Mouse (Mus musculus) frontal cortex, postnatal 36 days (tissue): Measurements from ENCODE around the gene Nsmce4a.

Experiments used
- DNase-seq, 2 experiments: peaks; one replicate each; pipeline ENCODE4 v3.0.0; 2022; ENCODE audit warnings: low spot score in 2 of 2

The Nsmce4a gene

DNA sequence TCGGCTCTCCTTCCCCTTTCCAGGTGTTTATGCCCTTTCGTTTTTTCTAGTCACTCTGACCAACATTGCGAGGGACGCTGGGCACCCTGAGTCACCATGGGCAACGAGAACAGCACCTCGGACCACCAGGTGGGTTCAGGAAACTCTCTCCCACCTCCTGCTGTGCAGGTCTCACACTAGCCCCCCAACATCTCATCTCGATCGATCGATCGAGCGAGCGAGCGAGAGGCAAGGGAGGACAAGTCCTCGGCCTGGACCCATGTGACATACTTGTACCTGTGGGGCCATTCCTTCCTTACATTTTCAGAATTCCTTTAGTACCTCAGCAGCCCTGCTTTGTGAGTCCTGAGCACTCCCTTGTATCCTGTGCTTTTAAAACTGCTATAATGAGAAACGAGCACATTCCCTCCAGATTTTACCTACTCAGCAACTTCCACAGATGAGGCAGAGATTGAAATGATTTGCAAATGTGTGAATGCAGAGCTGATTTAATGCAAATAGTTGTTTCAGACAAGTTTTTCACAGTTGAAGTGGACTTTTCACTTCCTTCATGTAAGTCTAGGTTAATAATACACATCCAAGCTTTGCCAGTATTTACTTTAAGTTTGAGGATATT is 4.6 kb upstream of the Nsmce4a start, which contains the start of gene Tacc2:
Tacc2 (plus strand) TSS at position 51 of the 616 bp plus-strand sequence.
- DNase-seq, result no peak

DNA sequence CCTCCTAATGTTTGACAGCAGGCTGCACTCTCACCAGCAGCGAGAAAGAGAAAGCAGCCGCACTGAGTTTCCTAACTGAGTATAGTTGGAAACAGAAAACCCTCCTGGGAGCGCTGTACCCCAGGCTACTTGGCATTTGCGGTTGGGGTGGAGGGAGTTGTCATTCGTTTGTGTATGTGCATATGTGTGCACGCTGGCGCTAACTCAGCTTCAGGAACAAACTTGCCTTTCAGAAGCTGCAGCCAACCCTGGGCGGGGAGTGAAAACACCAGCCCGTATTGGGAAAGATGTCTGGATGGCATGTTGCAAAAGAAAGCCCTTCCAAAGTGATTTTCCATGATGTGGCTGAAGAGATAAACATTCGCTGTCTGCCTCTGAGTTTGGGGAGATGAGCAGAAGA is 4.1 kb upstream of the Nsmce4a start:
- DNase-seq, result no peak

DNA sequence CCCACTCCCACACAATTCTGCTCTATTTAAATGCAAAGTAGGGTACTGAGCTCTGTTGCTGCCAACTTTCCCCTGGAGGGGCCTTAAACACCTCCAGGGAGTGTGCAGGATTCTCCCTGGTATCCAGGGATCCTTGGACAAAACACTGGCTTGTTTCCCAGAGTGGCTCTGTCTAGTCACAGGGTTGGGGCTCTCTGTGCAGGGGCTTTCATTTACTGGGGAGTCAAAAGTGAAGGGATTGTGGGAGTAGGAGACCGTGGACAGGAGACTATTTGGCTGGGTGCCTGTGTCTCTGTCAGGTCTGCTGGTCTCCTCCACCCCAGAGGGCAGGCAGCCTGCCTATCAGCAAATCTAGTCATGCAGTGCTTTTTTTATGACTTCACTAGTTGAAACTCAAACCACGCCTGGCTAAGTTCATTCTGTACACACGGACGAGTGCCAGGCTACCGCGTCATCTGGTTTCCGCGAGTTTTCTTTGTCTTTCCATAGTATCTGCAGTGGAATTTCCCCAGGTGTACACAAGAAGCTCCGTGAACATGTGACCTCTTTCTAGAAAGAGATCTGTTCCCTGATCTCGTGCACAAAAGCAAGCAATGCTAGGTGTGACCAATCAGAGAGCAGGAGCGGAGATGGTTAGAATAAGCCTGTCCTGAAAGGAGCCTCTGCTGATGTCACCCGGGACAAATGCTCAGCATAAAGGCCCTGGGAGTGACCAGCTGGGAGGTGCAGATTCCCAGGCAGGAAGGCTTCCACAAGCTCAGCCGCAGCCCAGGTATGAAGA is 1.5 kb upstream of the Nsmce4a start:
- DNase-seq, result no peak

DNA sequence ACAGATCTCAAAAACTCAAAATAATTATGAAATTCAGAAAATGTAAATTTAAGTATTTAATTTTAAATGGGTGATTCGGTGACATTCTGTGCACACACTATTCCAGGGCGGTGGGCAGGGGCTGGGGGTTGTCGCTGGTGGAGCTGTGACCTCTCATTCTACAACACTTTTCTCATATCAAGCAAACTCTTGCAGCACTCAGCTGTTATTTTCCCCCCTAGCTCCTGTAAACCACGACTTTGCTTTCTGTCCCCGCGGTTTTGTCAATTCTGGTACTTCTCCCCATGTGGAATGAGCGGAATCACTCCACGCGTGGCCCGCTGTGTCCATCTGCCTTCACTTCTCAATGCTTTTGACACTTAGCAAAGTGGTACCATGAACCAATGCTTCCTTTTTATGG is 828 bp upstream of the Nsmce4a start:
- no peak for DNase-seq

DNA sequence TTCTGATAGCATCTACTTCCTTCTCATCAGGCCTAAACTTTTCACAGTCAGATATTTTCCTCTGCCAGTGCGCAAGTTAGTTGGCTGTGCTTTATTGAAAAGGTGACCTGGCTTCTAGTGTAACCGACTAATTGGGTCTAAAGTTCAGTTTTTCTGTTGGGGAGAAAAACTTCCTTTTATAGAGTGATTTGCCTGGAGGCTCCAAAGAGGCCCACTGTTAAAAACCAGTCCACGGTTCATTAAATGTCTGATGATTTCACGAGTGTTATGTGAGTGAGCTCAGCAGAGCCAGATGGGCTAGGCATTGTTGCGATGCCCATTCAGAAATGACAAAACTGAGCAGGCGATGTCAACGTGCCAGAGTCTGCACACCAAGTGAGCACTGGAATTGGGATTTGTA is 2.4 kb downstream of the Nsmce4a start:
- no peak for DNase-seq

DNA sequence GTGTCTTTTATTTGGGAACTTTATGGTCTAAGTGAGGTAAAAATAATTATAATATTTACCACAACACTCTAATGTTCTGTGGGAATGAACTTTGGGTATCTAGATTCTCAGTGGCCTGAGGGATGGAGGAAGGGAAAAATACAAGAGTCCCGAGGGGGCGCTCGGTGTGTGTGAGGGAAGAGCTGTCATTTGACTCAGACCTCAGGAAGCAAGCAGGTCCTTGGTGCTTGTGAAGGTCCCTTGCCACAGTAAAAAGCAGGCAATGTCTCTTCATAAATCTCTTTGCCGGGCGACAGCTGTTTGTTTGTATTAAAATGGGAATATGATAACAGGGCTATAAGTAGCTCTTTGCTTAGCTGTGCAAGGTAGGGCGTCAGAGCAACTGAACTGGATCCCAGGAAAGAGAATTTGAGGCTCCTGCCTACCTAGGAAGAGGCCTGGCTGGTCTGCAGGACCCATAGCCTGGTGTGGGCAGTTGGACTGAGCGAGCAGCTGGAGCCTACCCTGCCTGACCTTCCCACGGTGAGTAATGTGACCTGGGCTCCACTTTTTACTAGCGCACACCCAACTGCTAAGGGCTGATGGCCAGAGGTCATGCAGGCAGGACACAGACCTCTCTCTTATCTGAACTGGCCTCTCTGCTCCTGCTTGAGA is 4.0 kb downstream of the Nsmce4a start:
- DNase-seq, result no peak

DNA sequence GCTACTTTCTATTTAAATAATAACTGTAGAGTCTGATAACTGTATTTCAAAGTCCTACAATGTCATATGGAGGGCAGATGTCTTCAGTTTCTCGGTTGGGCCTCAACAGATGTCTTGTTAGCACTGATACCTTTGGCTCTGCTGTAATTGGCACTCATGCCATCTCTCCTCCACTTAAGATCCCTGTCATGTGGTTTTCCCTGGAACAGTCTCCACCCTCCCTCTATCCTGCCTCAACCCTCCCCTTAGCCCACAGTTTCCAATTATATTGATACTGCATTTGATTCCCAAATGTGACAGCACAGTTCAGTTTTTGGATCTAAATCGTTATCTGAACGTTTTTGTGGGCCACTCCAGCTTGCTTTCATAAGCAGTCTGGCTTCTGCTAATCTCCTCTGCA is 8.3 kb downstream of the Nsmce4a start:
- DNase-seq, result no peak

DNA sequence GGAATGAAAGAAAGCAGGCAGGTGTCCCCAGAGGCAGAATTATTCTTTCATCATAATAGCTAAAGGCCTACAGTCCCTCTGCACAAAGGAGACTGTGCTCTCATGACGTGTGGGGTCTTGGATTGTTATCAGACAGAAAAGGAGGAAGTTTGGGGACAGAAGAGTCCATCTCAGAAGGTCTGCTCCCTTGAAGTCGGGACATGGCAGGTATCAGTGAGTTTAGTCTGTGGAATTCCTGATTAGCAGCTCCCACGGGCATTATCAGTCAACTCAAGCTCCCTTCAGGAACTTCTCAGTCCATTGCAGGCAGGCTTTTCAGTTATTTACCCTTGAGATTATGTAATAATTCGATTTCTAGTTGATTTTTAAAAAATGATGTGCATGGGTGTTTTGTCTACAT is 9.0 kb downstream of the Nsmce4a start:
- no peak for DNase-seq

DNA sequence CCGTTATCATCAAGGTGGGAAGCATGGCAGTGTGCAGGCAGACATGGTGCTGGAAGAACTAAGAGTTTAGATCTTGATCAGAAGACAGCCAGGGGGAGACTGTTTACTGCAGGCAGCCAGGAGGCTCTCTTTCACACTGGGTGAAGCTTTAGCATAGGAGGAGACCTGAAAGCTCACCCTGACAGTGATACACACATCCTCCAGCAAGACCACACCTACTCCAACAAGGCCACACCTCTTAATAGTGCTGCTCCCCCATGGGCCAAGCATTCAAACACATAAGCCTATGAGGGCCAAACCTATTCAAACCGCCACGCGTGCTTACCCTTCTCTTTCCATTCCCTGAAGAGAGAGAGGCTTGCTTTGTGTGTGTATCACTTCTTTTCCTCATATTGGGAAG is 9.6 kb downstream of the Nsmce4a start:
- no peak for DNase-seq

DNA sequence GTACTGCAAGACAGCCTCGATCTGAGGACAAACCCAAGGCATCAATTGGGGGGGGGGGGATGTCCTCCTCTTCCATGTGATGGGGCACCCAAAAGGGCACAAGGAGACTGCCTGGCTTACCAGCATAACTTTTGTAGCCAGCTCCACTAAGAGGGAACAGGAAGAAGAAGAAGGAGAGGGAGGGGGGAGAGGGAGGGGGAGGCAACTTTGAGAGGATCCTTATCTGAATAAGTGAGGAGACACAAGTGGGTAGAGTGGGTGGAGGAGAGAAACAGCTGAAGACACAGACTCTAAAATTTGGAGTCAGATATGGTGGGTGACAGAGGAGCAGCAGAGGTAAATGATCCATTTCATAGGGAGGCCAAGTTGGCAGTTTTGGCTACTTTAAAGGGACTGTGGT is 12.0 kb downstream of the Nsmce4a start:
- no peak for DNase-seq

DNA sequence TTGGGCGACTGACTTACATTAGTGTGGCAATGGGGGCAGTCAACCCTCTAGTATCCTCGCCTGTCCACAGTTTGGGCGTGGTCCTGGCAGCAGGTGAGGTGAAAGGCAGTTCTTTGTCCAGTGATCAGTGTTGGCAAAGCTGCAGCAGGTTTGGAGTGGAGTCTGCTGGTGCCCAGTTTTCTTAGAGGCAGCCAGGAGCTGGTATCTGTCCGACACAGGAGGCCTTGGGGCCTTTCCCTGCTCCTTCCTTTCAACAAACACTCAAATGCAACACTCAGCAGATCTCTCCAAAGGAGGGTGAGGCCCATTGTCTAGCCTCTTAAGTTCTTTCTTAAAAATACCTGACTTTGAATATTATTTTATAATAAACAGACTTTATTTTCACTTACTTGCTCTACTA is 14.3 kb downstream of the Nsmce4a start:
- no peak for DNase-seq

DNA sequence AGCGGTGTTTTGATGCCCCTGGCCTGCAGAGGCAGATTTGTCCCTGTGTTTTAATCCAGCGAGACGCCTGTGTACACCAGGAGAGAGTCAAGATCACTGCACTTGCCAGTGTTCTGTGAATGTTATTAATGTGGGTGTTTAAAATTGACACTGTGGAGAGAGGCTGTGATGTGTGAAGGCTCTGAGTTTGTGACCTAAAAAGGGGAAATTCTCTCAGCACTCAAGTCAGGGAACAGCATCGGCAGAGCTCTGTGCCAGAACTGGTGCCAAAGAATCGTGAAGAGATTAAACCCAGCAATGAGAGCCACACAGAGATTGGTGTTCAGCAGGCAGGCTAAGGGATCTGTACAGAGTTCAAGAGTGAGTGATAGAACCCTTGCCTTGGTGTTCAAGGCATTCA is 17.3 kb downstream of the Nsmce4a start:
- no peak for DNase-seq

DNA sequence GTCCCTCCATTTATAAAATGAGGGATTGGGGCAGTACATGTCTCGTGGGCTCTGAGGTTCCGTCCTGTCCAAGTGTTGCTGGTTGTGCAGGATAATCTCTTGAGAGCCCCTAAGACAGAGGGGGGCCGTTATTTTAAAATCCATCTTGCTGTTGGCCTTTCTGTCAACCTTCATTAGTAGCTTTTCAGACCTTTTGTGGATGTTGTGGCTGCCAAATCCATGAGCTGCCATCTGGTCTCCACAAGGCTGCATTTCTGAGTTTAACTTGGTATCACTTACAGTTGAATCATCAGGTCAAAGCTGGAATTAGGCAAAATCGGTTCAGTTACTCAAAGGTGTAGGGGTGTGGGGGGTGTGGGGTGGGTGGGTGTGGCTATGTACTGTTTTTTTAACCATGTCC is 19.6 kb downstream of the Nsmce4a start:
- DNase-seq, result no peak

DNA sequence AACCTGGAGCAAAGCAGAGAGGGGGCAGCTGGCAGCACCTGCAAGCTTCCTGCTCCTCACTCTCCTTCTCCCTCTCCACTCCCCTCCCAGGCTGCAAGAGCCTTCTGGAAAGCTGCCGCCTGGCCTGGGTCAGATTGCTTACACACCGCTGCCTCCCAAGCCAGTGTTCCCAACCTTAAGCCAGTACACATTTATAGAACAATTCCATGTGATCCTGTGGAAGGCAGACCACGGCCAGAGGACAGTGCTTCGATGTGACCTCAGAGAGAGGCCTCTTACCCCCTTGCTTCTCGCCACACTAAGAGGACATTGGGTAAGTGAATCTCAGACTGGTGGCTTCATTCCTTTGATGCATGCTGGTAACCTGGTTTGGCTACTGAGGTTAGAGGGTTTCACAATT is 20.1 kb downstream of the Nsmce4a start:
- DNase-seq, result no peak

DNA sequence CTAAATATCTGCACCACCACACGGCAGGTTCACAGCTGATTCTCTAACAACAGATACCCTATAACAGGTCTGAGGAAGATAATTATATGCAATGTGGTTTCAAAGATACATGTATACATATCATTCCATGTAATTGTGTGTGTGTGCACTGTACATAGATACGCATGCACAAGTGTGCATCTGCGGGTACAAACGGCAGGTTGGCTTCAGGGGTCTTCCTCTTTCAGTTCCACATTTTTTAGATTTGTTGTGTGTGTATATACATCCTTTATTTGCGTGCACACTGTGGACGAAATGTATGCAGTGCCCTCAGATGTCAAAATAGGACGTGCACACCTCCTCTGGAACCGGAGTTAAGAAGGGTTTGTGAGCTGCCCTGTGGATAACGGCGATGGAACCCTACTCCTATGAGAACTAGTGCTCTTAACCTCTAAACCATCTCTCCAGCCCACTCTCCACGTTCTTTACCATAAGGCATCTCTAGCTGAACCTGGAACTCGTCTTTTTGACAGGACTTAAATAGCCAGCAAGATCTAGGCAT is 25.2 kb downstream of the Nsmce4a start:
- DNase-seq, result no peak

DNA sequence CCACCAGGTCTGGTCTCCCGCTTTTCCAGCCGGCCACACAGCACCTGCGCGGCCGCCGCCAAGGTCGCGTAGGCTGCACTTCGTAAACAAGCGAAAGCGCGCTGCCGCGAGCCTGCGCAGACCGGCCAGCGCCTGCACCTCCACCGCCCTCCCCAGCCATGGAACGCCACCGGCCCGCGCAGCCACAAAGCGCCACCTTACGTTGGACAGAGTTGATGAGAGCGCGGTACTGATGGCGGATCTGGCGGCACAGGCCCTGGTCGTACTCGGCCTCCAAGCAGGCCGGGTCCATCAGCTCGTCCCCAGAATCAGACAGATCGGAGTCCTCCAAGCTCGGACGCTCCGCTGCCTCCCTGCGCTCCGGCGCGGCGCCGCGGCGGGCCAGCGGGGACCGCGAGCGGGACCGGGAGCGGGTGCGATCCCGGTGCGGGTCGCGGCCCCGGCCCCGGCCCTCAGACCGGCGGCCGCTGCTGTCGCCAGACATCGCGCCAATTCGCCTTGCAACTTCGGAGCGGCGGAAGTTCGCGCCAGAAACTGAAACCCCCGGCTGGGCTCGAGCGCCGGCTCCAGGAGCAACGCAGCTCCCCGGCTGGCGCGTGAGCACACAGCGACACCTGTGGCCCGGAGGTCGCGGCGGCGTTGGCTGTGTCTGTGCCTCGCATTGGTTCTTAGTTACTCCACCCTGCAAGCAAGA is 26.0 kb downstream of the Nsmce4a start:
- peak; percentile 90 to 93 for DNase-seq

DNA sequence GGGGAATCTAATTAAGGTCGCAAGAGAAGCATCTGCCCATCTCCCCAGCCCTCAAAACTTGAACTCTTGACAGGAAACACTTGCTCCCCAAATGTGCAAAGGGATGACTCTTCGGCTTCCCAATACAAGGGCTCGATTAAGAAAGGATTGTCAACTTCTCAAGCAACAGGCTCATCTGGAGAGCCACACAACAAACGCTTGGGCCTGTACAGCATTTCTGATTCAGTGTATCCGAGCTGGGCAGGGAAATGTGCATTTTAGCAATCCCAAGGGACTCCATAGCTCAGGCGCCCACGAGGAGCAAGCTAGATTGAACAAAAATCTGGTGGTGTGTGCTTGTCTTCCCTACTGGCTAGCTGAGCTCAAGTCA is 26.5 kb downstream of the Nsmce4a start:
- no peak for DNase-seq

DNA sequence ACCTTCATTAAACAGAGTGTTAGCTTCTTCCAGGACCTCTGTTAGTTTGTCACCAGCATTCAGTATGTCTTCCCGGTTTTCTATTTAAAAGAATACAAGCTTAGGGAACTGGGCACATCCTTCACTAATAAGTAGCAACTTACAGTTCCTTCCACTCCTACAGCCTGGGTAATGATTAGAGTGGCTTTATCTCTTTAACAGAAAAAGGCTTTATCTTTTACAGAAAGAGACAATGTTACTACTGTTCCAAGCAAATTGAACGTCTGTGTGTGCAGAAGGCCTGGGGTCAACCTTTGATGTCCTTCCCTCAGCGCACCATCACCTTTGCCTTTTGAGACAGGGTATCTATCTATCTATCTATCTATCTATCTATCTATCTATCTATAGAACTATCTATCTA is 27.0 kb downstream of the Nsmce4a start:
- DNase-seq, result no peak

DNA sequence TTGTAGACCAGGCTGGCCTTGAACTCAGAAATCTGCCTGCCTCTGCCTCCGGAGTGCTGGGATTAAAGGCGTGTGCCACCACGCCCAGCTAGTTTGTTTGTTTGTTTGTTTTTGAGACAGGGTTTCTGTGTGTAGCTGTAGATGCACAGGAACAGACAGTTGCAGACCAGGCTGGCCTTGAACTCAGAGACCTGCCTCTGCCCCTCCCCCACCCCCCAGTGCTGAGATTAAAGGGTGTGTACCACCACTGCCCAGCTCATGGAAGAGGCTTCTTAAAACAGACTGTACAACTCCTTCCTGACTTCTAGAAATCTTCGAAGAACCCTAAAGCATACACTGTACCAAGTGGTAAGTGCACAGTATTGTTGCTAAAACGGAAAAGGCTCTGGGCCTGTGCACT is 27.5 kb downstream of the Nsmce4a start:
- no peak for DNase-seq

DNA sequence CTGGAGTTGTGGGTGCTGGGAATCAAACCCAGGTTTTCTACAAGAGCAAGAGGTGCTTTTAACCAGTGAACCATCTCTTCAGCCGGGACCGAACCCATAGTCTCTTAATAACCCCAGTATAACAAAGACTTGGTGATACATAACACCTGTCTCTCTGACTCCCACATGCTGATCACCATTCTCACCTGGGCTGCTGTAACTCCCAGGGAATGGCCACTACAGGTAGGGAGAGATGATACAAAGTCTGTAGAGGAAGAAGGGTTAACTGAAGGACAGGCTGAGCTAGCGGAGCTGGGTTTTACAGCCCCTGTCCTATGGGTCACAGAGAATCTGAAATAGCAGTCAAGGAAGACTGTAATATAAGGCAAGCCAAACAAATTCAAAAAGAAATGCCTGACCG is 29.7 kb downstream of the Nsmce4a start:
- no peak for DNase-seq

DNA sequence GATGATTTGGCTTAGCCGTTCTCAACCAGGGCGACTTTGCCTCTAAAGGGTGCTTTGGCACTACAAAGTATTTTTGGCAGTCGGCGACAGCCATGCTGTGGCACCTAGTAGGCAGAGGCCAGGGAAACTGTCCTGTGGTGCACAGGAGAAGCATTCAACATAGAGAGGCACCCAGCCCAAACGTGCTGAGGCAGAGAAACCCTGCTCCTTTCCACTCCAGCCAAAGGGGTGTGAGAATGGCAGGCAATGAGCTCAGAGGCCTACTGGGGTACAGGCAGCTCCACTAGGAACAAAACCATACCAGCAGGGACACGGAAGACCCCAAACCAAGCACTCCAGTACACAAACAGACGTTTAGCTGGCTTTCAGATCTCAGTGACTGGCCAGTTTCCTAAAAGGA is 32.7 kb downstream of the Nsmce4a start:
- no peak for DNase-seq

DNA sequence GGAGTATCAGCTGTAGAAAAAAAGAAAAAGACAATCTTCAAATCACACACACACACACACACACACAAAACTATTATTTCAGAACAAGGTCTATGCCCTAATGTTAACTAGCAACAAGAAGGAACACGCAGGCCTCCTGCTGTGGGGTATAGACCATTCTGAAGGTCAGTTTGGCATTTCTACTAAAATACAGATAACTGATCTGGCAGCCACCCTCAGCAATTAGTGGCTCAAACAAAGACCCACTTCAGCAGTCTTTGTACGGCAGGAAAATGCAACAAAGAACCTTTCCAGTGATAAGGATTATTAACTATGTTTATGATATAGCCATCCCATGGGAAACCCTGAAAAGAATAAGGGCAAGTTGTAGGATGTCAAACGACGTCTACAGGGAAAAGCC is 35.9 kb downstream of the Nsmce4a start:
- DNase-seq, result no peak
